Mouse (Mus musculus): ENCODE data around the gene Tshz2. TPM values are rescaled to one million over a fixed set of nuclear protein-coding genes. Genes with fewer than 3 reads are reported as not detected.
"Not testable (repeated sequence)": the region's sequence is repeated elsewhere in the genome, so short reads cannot be mapped to it uniquely, and the experiment has no call there.

Gene Tshz2
- total RNA-seq, 2 experiments from 2014 or later: 9.4 to 11.5 TPM

DNA sequence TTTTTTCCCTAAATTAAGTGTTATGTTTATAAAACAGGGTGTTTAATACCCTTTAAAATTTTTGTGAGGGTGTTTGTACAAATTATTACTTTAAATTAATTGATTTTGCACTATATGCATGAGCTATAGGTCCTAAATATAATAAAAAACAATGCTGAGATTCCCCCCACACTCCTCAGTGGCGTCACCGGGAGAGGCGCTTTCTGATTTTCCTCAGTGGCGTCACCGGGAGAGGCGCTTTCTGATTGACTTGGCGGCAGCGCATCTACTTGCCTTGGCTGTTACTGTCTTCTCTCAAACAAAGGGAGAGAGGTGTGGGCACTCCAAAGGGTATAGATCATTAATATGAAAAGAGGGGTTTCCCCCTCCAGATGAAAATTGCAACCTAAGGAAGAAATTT, 179.2 kb downstream of the Tshz2 start:
- no peak for DNase-seq (ENCODE audit: low spot score)

DNA sequence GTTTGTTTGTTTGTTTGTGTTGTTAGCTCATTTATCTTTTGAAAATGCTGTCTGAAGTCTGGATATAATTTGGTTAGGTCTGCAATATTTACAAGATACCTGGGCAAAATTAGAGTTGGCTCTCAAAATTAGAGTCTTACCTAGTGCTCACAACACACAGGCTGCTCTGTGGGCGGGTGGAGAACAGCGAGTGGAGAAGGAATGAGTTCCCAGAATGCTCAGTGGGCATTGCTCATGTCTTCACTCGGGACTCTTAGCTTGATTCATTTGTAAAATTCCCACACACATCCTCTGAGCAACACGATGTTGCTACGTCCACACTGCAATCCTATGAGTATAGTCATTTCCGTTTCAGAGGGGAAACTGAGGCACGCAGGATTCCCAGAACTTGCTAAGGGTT, 180.1 kb downstream of the Tshz2 start:
- no peak for DNase-seq (ENCODE audit: low spot score)

DNA sequence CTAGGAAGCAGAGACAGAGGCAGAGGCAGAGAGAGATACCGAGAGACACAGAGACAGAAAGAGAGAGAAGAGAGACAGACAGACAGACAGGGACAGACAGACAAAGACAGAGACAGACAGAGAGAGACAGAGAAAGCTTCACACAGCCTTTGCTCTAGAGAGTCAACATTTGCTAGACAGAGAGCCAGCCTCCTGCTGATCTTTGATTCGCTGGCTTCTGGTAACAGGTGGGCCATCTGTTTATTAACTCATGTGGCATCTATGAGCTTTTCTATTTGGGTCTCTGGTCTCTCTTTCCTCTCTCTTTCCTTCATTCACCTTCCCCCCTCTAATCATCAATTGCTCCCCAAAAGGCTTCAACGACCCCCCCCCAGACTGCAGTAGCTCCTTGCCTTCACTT, 181.5 kb downstream of the Tshz2 start:
- DNase-seq (ENCODE audit: low spot score): no peak

DNA sequence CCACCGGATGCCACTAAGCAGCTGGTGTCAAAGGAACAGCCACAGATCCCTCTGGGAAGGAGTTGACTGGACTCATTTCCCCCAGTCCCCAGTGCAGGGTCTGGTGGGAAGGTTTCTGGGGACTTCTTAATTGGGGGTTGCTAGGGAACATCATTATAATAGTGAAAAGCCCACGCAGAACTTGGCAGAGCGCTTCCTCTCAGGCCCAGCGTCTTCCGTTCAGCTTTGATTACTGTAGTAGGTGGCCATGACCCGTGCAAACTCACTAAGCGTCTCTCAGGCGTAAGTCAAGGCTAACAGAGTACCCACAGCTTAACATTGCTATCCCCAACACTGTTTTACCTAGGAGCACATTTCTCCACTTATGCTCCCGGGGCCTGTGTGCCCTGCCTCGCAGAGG, 181.9 kb downstream of the Tshz2 start:
- DNase-seq (ENCODE audit: low spot score): no peak

DNA sequence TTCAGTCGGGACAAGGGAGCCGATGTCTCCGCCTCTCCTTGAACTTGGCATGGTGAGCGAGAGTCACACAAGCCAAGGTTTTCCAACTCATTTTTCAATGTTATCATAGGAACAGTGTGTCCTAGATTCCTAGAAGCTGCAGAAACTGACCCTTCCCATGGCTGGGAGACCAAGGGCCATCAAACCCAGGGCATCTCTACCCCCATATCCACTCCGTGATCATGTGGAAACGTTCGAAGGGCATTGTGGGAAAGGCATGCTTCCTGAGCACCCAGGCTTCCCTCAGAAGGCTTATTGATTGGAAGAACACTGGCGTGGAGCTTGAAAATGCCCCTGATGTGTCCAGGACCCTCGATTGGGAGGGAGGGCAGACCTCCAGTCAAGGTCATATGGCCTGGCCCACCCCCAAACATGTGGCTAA, 188.2 kb downstream of the Tshz2 start:
- peak; percentile 66 for DNase-seq (ENCODE audit: low spot score)

DNA sequence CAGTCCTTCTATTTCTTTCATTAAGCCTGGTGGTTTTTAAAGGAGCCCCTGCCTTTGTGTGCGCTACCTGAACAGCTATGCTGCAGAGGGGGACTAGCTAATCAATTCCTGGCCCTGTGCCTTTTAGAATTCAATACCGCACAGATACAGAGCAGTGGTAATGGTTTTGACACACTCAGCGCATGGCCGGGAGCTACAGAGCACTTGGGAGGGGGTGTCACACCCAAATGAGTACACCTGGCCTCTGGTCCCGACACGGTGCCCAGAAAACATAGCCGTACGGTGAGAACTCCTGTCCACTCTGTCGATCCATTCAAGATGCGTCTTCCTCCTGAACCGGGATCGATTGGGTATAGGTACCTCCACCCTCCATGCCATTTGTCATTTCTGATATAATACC, 193.1 kb downstream of the Tshz2 start:
- no peak for DNase-seq (ENCODE audit: low spot score)

DNA sequence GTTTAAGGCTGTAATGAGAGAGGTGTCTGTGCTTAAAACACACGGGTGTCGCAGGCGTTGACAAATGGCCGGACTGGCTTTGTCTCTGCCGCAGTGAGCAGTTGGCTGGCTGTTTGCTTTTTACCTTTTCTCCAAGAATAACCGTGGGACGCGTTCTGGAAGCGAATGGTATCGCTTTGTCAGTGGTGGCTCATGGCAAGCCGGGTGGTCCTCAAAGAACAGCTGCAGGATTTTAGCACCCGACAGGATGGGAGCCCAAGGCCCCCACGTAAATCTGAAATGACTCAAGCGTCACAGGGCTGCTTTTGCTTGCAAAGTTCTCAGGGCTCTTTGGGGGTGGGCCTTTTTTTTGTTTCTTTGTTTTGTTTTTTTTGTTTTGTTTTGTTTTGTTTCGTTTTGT, 193.5 kb downstream of the Tshz2 start:
- DNase-seq (ENCODE audit: low spot score): no peak

DNA sequence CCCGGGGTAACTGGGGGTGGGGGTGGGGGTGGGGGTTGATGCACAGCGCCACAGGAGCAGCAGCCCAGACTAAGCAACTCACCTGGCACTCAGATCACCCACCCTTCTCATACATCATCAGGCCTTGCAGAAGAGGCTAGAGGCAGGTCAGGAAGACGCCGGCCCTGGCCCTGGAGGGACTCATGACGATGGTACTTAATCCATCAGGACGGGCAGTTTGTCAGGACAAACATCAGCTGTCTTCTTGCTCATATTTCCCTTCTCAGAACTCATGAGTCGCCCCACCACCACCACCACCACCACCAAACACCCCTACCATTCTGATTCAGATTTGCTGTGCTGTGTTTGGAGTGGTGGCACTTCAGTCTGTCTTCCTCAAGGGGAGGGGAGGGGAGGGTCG, 194.0 kb downstream of the Tshz2 start:
- no peak for DNase-seq (ENCODE audit: low spot score)

DNA sequence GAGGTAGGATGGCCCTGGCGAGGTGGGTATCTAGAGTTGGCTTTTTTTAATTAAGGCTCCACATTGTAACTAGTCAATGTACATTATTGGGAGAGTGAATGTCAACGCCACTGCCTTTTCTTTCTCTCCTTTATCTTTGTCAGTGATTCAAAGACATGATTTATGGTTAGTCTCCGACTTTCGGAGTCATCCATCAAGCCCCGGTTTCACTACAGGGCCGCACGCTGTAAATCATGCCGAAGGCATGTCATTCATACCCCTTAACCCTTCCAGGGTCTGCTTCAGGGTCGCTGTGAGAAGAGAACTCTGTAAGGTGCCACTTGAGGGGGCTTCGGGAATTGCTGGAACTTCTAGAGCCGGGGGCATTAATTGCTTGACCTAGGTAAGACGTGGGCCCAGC, 199.4 kb downstream of the Tshz2 start:
- DNase-seq (ENCODE audit: low spot score): no peak

DNA sequence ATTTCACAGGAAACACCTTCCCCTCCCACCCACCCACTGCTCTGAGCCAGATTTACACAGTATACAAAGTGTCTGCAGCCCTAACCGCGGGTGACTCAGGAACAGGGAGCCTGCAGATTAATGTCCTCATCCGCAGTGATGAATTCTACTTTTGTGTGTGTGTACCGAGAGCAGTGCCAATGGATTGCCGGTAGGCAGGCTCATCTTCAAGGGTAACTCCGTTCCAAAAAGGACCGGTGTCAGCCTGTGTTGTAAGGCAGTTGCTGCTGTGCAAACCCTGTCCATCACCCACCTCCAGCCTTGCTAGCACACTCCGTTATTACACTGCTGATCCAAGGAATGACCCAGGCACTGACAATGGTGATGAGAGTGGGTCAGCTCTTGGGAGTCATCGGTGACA, 200.8 kb downstream of the Tshz2 start:
- no peak for DNase-seq (ENCODE audit: low spot score)

DNA sequence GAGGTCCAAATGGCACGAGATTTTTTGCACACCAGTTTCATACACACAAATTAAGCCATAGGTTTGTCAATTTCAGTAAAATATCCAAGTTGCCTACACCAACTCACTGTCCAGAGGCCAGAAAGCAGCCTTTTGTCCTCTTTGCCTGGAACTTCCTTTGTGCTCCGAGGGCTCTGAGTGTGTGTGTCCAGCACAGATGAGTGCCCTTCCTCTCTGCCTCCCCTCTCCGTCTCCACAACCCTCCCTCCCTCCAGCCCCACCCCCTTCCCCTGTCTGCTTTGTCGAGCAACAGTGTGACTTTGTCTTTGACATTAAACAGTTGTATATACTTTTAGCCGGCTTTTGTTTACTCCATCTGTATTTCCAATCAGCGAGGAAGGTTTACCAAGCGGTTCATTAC, 201.8 kb downstream of the Tshz2 start:
- DNase-seq (ENCODE audit: low spot score): no peak

DNA sequence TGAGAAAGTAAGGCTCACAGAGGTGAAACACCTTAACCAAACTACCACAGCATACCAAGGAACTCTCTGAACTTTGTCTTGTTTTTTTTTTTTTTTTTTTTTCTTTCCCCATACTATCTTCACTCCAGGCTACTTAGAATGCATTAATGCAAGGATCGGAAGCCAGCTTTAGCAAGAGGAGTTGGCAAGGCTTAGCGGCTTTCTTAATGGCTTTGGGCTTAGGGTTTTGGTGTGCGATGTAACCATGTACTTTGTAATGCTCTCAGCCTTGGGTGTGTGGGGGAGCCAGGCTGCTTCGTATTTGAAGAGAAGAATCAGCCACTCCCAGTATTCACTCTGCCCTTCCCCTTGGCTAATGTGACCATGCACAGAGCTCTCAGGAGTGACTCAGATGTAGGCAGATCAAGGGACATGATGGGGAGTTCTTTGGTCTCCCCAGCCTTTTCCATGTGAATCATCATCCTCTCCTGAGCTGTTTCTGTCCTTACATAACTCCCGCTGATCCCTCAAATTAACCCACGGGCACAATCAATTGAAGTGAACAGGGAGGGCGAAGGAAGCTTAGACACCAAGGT, 204.3 kb downstream of the Tshz2 start:
- DNase-seq (ENCODE audit: low spot score): peak; percentile 17

DNA sequence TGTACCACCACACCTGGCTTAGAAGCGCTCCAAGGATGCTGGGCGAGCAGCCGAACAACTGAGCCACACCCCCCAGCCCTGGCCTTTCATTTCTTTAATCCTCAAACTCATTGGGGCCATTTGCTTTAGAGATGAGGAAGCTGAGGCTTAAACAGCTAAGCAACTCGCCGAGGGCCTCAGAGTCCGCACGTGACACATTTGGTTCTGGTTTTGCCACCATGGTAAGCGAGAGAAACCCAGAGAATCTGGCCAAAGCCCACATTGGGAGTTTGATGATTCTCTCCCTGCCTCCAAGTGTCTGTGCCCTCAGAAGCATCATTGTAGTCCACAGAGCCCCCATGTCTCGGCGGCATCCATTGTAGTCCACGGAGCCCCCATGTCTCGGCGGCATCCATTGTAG, 205.7 kb downstream of the Tshz2 start:
- no peak for DNase-seq (ENCODE audit: low spot score)

DNA sequence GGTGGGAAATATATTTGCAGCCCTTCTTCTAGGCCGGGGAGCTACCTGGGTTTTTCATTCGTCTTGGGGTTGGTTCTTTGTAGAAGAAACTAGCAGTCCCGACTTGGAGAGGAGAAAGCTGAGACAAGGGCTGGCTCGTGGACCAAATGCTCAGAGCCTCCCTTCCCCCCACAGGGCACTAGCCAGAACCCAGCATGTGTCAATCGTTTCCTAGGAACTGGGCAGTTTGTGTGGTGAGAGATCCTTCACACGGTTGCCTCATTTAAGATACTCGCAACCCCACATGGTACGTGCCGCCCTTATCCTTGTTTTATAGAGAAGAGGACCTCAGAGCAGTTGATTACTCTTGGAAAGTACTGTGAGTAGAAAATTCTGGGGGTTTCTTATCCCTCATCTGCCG, 208.6 kb downstream of the Tshz2 start:
- DNase-seq (ENCODE audit: low spot score): no peak

DNA sequence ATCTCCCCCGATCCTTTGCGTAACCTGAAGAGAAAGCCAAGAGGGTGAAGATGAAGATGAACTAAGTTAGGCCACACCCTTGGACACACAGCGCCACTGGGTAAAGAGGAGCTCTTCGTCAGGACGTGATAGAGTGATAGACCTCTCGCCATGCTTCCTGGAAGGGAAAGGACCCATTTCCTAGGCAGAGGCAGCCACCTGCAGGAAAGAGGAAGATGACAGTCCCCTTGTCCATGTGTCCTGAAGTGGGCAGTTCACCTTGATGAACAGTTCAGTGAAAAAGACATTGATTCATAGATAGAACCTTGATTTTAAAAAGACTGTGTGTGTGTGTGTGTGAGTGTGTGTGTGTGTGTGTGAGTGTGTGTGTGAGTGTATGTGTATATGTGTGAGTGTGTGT, 209.7 kb downstream of the Tshz2 start:
- DNase-seq (ENCODE audit: low spot score): no peak

DNA sequence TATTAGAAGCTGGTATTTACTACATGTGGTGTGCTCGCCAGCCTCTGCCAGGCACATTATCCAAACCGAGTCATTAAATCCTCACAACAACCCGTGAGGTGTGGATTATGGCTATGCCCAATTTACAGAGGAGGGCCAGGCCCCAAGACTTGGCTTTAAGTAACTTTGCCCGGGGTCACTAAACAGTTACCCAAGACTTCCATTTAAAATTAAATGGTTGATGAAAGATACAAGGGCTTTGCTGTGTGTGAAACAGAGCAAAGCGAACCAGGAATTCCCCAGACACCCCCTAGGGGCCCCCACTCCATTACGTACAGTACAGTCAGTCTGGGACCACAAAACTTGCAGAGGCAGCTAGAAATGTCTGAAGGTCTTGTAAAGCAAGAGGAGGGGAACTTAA, 210.7 kb downstream of the Tshz2 start:
- DNase-seq (ENCODE audit: low spot score): no peak

DNA sequence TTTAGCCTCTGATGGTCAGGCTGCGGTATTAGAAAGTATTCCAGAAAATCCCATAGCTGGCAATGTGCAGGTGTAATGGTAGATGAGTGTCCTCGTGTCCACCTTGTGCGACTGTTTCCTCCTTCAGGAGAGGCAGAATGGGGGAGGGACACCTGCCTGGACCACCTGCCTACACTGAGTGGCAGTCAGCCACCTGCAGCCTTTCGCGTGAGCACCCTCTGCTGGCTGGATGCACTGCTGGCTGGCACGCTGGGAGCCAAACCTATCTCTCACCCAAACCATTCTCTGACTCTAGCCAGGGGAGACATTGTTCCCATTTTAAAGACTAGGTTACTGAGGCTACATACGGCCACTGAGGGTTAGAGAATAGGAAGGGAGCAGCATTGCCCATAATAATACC, 216.3 kb downstream of the Tshz2 start:
- no peak for DNase-seq (ENCODE audit: low spot score)

DNA sequence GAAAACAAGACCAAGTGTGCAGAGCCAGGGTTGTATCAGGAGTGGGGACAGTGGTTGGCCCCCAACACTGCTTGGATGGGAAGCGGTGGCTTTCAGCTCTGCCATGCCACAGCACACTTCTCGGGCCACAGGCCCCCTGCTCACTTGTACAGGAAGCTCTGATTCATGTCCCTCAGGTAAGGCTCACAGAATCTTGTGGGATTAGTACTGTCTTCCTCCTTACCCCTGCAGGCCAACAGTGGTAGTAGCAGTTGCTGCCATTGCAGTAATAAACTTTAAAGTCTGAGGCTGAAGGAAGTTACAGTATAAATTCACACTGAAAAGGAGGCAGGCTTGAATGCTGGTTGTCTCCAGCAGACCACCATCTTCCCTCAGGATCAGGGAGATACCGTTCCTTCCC, 216.7 kb downstream of the Tshz2 start:
- no peak for DNase-seq (ENCODE audit: low spot score)

DNA sequence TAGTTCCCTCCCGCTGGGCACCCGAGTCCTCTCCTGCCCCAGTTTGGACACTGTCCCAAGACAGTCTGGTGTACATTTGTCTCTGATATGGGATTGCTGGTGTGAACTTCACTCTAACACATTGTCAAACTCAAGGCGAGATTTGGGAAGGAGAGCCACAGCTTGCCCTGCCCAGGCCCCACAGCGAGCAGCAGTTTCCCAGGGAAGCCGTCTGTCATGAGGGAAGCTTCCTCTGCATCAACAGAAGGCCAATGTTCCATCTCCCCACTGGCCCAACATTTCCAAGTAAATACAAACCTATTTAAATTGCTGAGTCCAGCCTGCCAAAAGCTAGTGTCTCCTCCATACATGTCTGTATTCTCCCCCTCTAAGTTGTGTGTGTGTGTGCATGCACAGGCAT, 218.8 kb downstream of the Tshz2 start:
- DNase-seq (ENCODE audit: low spot score): no peak

DNA sequence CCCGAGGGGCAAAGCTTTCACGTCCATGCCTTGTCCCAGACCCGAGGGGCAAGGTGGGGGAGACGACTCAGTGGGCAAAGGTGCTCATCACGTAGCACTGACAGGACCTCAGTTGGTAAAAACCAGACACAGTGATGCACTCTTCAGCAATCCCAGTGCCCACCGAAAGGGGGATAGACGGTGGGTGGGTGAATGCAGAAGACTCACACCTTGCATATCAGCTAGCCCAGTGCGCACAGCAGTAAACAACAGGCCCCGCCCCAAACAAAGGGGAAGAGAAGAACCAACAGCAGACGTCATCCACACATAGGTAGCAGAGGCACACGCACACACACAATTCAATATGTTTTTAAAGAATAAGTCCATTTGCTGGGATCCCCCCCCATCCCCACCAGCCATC, 221.7 kb downstream of the Tshz2 start:
- no peak for DNase-seq (ENCODE audit: low spot score)

DNA sequence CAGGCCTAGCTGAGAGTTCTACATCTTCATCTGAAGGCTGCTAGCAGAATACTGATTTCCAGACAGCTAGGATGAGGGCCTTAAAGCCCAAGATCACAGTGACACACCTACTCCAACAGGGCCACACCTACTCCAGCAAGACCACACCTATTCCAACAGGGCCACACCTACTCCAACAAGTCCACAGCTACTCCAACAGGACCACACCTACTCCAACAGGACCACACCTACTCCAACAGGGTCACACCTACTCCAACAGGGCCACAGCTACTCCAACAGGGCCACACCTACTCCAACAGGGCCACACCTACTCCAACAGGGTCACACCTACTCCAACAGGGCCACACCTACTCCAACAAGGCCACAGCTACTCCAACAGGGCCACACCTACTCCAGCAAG, 224.2 kb downstream of the Tshz2 start:
- not testable (repeated sequence) for DNase-seq (ENCODE audit: low spot score)

DNA sequence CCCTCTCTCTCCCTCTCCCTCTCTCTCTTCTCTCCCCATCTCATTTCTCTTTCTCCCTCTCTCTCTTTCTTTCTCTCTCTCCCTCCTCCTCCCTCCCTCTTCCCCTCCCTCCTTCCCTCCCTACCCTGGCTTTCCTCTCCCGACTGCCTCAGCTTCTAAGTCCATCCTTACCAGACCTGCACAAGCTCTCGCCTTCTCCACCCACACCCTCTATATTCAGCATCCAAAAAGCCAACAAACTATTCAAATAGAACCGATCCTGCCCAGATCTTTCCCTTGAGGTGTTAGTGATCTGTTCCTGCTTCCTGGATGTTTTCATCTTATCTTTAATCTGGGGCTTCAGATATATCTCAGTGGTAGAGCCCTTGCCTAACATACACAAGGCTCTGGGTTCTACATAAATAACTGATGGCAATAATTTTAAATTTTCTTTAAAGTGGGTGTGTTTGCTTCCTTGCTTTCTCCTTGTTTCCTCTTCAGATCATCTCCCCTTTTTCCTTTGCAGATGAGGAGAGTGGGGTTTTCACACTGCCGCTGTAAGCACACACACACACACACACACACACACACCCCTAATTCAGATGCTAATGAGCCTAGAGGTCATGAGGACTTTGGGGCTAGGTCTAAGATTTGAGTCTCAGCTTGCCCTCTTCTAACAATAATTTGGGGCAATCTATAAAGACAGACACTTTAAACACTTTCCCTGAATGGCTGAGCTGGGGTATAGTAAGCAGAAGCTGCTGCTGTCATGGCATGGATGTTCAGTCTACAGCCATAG, 226.5 kb downstream of the Tshz2 start:
- no peak for DNase-seq (ENCODE audit: low spot score)

DNA sequence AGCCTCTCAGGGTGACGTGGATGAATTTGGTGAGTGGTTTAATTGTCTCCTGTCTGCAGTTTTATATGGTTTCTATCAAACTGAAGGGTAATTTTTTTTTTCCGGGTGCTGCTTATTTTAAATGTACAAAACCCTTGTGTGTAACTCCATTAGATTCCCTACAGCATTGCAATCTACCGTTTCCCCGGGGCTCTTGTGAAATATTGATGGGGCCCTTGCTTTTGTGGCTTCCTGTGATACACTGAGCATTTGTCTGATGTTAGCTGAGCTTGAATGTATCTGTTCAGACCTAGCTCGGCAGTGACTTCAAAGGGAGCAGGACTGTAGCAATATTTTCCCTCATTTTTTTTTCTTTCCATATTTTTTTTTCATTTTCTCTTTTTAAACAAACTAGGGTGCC, 228.1 kb downstream of the Tshz2 start:
- no peak for DNase-seq (ENCODE audit: low spot score)

DNA sequence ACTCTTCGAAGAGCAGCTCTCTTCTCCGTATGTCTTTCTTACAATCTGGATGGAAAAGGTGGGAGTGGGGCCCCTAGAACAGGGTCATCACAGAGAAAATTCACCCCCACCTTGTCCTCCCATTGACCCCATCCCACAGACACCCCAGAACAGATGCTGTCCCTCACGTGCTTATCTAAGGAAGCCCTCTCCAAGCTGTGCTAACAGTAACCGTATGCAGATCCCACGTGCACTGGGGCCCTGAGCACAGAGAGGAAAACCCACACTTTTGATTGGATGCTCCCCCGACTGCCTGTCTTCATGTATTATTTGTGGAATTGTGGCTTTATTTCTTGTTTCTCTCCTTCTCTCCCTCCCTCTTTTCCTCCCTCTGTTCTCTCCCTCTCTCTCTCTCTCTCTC, 229.9 kb downstream of the Tshz2 start:
- DNase-seq (ENCODE audit: low spot score): no peak
